Mouse (Mus musculus) gastrocnemius, postnatal 4 days (tissue): ENCODE results near the gene Hdc. TPM values are rescaled to one million over a fixed set of nuclear protein-coding genes. Genes with fewer than 3 reads are reported as not detected.
"Not testable (repeated sequence)": the region's sequence is repeated elsewhere in the genome, so short reads cannot be mapped to it uniquely, and the experiment has no call there.

Source experiments
- DNase-seq, 2 experiments: peaks; one replicate each; pipeline ENCODE4 v3.0.0; 2021 to 2022; ENCODE audit warnings: low spot score in 2 of 2, mixed read lengths in 2 of 2
- long read RNA-seq, 2 experiments: library from polyadenylated mRNA; stranded (forward); transcript quantifications; one replicate each; pipeline ENCODE4 v2.0.0; 2021
- total RNA-seq, 2 experiments: library from RNA; stranded (reverse); gene quantifications; 2 replicates each; pipeline ENCODE4 v1.2.3; 2021

The Hdc gene
- total RNA-seq = 1 to 10 TPM; 2.9 to 3.5 TPM
- long read RNA-seq, experiment 1, transcript Hdc-201 (12 exons, 2,392 nt) = major isoform, 5 of 5 reads
- long read RNA-seq, experiment 1, partial matches to known transcripts = 0 of 5 reads
- long read RNA-seq, experiment 1, other reads (novel, unspliced or antisense) = 0 of 5 reads
- long read RNA-seq, experiment 2, partial matches to known transcripts = 0 of 2 reads
- long read RNA-seq, experiment 2, other reads (novel, unspliced or antisense) = 0 of 2 reads

DNA sequence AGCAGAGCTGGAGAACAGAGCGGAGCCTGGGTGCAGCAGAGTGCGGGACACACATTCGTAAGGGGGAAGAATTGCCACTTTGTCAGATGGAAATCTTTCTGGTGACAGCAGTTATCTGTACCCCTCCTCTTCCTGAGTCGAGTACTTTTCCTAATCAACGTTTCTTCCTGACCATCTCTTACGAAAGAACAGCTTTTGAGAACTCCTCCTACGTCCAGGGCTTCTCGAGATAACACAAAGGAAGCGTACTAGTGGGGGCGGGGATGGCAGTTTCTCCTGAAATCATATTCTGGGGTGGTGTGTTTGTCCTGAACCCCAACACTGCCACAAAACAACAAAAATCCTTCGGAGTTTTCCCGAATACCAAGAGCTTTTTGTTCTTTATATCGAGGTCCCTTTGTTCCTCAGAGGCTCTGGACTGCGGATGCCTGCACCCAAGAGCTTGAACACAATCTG, at the start of gene Hdc:
Gene Hdc (minus strand): TSS at position 51 of the 456 bp plus-strand sequence.
- DNase-seq = no peak

DNA sequence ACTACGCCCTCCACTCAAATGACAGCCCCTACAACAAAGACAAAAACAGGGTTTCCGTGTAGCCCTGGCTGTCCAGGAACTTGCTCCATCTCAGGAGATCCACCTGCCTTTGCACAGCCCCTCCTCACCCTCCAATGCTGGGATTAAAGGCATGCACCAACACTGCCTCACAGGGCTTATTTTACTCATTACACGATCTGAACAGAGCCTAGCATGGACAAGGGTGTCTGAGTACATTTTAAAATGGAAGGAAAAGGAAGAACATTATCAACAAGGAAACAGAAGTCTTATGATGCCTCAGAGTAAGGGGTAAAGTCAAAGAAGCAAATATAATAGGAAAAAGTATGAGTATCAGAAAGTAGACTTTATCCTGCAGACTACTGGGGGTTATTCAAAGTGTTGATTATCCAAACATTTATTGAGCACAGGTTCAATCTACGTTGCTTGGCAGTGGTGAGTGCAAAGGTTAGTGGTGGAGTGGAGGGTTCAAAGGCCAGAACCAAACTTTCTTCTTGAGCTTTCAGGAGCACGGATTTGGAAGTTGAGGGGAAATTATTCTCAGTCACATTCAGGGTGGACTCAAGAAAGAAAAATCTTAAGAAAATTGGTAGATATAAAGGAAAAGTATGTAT, 49.6 kb upstream of the Hdc start:
- DNase-seq = no peak

DNA sequence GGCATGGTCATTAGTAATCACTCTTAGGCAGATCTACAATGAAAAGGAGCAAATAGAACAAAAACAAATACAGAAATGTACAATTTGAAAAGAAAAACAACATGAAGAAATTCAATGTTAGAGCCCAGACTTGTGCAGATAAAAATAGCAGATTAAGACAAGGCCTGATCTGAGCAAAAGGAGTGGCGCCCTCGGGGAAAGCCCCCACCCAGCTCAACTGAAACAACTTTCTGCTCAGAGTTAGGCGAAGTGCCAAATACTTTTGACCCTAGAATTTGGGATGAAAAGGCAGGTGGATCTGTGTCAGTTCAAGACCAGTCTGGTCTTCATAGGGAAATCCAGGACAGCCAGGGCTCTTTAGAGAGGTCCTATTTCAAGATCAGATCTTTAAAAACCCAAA, 46.9 kb upstream of the Hdc start:
- no peak for DNase-seq

DNA sequence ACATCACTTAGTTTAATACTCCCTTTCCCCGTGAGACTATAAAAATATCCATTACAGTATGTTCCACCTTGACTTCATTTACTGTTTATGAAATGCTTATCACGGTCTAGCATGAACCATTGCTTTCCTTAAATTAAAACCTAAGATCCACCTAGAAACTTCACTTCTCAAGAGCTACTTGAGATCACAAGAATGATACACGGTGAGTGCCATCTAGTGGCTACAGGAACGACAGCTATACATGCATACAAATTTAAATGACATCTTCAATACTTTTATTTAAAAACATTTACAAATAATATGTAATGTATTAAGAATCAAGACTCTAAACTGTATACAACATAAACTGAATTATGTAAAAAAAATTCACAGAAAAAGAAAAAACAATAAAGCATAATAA, 44.4 kb upstream of the Hdc start:
- no peak for DNase-seq

DNA sequence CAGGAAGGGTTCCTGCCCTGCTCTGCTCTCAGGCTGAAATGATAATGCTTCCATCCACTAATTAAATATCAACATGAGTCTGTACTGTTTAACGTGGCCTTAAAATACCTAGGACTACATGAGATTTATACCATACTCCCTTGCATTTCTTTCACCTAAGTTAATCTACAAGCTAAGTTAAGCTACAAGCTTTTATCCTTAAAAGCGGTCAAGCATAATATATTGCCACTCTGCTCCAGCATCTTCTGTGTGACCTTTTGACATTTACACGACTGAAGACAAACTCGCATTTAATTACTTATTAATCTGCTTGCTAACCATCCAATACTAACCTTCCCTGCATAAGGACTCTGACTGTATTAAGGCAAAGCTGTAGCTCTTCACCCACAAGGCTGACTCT, 33.8 kb upstream of the Hdc start:
- DNase-seq = no peak

DNA sequence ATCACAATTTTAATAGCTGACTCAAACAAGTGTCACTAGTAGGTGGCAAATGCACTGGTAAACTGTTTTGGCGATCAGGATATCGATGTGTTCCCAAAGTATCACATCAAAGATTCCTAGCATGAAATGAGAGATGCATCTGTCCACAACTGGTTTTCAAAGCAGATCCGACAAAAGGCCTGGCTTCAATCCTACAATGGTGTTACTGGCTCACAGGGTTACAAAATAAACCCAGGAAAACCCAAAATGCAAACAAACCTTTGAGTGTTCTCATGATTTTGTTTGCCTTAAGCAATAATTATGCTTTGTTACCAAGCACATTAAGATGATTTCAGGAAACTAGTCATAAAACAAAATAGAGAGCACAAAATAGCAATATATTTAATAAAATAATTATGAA, 28.7 kb upstream of the Hdc start:
- DNase-seq = no peak

DNA sequence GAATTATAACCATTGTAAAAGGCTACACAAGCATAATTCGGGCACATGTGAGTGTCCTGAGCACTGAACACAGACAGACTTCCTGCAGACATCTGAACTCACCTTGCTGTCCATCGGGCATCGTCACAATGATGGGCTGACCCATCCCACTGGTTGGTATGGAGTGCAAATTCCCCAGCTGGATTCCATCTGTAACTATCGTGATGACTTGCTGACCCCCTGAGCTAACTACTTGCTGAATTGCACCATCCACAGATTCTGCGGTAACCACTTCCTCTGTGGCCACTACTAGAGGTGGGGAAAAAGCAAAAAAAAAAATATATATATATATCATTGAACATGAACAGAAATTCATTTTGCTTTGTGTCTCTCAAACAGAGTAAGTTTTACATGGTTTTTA, 27.4 kb upstream of the Hdc start:
- DNase-seq = no peak

DNA sequence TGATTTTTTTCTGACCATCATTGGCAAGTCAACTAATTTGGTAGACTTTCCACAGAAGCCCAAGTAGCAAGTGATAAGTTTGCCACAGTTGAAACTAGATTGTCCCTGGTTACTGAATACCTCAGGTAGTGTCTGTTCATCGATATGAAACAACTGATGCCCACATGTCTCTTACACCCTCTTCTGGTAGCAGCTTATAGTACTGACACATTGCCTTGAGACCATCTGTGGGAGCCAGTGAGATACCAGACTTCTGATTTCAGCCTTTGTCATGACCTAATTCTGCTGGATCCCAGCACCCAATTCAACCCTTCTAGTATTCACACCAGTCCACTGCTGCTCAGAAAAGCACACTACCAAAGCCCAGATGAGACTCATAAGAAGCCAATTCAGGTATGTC, 25.7 kb upstream of the Hdc start:
- no peak for DNase-seq

DNA sequence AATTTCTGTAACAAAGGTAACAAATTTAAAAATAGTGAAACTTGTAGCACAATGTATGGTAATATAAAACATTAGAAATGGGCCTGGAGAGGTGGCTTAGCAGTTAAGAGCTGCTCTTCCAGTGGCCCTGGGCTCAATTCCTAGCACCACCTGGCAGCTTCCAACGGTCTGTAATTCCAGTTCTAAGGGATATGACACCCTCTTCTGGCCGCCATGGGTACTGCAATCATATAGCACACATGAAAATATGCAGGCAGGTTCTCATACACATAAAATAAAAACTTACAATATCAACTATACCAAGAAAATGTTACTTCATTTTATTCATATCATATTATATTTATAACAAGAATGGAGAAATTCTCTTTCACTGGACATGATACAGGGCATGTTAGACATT, 21.2 kb upstream of the Hdc start:
- no peak for DNase-seq

DNA sequence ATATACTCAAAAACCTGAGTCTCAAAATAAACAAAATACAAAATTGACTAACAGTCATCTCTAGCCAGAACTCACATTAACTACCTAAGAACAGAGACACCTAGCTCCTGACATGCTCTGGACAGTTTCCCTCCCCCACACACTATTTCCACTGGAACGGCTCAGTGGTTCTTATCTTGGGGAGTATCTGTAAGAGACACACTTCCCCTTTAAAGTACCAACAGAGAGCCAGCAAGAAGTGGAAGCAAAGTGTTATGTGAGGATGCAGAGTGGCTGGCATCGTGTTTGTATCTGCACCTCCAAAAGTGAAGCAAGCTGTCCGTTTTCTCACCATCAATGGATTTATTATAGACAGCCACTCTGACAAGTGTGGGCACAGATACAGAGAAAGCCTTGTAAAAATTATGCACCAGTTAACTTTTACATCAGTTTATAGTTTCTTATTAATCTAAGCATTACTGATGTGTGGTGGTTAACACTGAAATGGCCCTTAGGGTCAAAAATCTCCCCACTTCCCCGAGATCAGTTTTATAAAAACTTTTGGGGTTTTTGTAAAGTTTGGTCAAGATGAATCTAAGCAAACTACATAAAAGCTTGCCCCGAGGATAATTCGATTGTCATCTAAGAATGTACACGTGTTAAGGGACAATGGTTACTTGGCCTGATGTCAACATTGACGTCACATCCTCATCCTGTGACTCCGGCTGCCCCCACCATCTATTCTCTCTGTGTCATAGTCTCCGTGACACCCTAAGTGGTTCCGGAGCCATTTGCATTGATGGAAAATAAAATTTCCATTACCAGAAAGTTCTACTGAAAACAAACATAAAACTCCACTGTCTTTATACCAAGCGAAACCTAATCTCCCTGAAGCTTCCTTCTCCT, 17.1 kb upstream of the Hdc start:
- DNase-seq = no peak

DNA sequence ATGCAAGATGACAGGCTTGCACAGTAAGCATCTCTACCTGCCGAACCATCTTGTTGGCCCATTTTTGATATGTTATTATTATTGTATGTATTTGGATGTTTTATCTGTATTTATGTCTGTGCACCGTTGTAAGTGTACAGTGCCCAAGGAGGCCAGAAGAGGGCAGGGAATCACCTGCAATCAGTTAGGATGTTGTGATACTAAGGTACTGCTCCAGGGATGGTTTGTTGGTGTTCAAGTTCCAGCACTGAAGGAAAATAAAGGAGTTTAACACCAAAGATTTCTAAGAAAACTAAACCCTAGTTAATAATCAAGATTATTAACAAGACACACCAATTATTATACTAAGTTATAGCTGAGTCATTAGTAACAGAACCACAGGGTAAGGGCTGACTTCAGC, 14.1 kb upstream of the Hdc start:
- DNase-seq = no peak

DNA sequence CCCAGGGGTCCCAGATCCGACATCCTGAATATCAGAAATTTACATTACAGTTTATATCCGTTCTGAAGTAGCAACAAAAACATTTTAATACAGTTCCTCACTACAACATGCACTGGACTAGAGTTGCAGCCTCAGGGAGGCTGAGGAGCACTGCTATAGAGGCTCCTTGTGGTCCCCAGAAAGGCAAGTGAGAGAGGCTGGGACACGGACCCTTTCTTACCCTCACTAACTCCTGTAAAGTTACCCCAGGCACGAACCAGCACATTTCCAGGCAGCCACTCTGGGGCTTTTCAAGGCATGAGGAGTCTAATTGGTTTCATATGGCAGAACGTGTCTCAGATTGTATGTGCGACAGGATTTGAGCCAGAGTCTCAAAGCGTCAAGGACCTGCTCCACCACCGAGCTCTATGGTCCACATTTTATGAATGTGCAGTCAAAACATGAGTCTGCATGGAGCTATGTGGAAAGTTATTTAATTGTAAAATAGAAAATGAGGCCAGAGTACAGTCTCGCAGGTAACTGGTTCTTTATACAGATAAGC, 9.4 kb upstream of the Hdc start:
- no peak for DNase-seq

DNA sequence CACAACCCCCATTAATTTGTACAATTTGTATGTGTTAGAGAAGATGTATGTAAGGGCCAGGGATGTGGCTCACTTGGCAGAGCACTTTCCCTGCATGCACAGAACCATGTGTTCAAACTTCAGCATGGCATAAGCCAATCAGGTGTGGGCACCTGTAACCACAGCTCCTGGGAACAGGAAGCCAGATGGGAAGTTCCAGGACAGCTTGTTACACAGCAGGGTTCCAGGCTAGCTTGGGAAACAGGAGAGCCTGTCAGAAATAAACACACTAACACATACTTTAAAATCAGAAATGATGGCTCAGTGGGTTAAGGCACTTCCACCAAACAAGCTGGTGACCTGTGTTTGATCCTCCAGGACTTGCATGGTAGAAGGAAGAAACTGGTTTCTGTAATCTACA, 4.0 kb upstream of the Hdc start:
- DNase-seq = no peak

DNA sequence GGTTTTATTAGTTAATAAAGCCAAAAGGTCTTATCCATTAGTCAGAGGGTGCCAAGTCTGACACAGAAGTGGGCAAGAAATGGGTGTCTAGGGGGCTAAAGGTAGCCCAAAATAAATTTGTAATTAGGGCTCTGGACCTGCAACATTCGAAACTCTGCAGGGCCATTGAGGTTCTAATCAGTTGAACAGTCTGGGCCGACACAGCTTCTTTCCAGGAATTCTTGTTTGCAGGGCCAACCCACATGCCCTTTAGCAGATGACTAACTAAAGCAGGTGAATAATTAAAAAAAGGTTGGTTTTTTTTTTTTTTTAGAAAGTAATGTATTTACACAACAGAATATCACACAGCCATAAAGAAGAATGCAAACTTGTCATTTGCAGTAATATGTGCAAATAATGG, 3.4 kb upstream of the Hdc start:
- DNase-seq = no peak

DNA sequence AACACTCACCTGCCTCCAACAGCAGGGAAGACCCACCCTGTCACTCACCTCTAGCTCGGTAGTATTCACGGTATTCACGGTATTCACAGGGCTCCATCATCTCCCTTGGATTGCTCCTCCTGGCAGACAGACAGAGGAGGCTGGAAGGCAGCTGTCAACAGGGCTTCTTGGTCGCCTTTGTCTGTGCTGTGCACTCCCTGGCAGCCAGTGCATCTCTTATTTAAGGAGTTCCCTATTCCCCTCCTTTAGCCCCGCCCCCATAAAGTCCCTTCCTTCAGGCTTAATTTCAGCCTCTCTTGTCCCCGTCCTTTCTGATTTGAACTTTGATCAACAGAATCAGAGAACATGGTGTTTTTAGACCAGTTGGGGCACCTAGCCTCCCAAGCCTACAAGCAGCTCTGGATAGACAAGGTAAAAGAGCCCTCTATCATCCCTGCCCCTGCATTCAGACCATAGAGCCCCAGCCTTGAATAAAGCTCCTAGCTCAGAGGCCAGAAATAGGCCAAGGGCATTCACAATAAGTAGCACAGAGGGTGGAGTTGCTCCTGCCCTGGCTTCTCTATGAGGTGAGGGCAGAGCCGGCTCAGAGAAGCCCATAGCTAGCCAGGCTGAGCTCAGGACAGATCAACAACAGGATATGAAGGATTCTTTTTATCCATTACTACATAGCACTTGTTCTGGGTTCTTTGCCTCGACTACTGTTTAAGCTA, 474 bp downstream of the Hdc start:
- DNase-seq = no peak

DNA sequence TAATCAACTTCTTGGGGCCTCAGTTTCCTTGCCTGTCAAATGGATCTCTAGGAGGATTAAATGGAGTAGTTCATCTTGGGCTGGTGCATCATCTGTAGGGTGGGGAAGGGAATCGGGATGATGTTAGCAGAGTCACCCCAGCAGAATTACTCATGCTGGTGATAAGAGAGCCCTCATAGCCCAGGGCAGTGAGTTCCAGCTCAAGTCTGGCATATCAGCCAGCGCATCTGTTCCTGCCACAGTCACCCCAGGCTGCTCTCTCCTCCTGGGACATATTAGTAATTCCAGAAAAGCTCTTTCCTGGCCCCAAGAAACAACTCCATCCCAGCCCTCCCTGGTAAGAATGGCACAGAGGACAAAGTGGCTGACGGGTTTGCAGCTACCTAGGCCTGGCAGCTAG, 3.7 kb downstream of the Hdc start:
- no peak for DNase-seq

DNA sequence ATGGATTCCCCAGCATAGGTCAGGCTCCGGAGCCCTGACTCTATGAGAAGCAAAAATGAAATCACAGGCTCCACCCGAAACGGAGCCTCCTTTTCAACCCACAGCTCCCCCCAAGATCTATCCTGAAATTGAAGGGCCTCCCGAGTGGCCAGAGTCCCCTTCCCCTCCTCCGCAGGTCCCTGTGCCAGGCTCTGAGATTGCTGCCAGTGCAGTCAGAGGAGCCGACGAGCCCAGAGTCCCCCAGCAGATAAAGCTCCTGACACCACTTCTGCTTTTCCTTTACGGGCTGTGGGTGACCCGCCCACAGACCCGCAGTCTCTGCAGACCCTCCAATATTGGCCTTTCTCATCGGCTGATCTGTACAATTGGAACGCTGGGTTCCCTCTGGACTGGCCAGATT, 9.5 kb downstream of the Hdc start:
- DNase-seq = not testable (repeated sequence)

DNA sequence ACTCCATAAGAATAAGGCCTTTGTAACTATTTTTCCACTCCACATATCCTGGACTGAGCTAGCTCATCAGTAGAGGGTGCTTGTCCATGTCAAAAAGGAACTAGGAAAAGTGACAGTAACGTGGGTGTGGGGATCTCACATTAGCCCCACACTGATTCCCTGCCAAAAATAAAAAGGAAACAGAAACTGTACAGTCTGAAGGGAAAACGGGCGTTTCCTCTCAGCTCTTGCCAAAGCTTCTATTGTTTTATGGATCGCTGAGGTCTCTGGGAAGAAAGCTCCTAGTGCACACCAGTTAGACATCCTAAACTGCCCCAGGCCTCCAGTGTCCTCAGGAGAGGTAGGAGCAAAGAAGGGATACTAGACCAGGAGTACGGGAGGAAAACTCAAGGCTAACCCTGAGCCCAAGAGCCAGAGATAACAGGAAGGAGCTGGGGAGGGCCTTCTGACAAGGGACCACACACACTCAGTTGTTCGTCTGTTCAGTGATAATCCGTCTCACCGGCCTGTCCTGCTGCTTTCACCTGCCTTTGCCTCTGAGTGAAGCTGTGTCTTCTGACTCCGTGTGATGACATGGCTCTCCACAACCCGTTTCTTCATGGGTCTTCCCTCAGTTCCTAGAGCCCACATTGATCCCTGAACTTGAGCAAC, 11.4 kb downstream of the Hdc start:
- DNase-seq = no peak

DNA sequence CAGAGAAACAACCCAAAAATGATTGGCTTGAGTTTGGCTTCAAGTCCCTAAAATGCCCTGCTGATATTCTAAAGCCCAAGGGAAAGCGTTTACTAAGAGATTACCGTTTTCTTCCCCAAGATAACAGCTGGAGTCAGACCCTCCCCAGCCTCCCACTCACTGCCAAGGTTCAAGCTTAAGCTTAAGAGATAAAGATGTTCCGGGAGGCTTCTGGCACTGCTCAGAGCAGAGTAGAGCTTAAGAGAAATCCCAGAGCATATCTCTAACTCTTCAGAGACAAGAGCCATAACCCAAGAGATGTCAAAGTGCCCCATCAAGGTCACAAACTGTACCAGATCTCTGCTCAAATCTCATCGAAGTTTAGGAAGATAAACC, 12.4 kb downstream of the Hdc start:
- no peak for DNase-seq

DNA sequence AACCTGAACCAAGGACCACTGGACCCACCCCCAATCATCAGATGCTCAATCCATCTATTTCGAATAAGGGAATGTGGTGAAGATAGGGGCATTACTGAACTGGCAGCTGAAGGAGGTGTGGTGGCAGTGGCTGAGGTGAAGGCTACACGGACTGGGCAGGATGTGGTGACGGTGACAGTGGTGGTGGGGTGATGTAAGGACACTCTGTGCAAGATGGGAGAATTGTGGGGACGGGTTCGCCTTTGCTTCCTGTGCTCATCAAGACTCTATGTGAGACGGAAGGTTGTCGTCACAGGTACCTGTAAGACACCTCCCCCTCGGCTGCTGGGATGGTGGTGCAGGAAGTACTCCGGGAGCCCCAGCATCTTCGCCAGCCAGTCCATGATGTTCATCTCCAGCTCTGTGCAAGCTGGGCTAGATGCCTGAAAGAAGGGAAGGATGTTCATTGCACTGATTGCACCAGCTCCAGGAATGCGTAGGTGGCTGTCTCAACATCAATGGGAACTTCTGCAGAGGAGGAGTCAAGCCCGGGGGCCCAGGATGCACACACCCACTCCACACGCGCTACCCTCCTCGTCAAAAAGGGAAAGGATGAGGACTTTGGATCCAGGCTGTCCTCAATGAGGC, 12.9 kb downstream of the Hdc start:
- no peak for DNase-seq
